Mouse (Mus musculus) right cerebral cortex, postnatal 10 days (tissue): ENCODE measurements around the gene Uba3.

Experiments used
- DNase-seq, 2 experiments: peaks; one replicate each; pipeline ENCODE4 v3.0.0; 2021; ENCODE audit warnings: low spot score in 2 of 2

The Uba3 gene

GRCm38 (mm10) chr6:97205439-97205885, at the start of gene Uba3:
Gene Uba3 (minus strand): TSS chr6:97205647.
- peak; percentile 99 for DNase-seq

DNA sequence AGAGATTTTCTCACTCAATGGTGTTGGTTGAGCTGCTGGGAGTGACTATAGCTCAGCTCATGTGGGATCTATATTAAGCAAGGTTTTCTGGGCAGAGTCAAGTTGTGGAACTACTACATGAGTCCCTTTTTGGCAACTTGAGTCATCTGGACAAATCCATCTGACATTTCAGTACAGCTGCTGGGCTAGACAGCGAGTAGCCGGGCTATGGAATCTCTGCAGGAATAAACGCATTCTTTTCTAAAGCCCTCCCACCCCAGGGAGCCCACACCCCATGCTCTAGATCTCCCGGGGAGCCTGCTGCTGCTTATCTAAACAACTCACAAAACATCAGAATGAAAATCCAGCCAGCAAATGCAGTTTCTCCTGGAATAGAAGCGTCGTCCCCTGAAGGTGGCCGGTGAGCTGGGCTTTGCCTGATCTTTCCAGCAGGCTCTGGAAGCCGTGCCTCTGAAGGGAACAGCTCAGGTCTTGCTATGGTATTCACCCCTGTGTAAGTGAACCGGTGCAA, 47.3 kb upstream of the Uba3 start, which contains the start of gene Lmod3:
Gene Lmod3, minus strand, starts transcription at position 49 of the 511 bp plus-strand sequence.
- DNase-seq: no peak

GRCm38 (mm10) chr6:97252086-97252485, 46.6 kb upstream of the Uba3 start:
- DNase-seq: no peak

DNA sequence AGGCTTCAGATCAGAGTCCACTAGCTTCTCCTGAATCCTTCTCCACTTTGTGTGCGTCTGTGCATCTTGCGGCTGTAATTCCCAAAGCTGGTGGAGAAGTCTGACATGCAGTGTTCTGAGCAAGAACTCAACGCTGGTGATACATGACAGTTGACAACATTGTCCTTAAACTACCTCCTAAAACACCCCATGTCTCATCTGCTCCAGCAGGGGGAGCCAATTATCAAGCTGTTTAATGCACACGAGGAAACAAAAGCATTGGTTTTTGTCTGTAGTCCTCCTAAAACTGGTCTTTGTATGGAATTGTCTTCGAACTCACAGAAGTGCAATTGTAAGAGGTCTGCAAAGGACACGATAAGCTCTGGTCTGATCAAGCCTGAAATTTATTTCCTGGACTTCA, 45.5 kb upstream of the Uba3 start:
- peak; percentile 49 to 64 for DNase-seq

GRCm38 (mm10) chr6:97245200-97245599, 39.8 kb upstream of the Uba3 start:
- no peak for DNase-seq

DNA sequence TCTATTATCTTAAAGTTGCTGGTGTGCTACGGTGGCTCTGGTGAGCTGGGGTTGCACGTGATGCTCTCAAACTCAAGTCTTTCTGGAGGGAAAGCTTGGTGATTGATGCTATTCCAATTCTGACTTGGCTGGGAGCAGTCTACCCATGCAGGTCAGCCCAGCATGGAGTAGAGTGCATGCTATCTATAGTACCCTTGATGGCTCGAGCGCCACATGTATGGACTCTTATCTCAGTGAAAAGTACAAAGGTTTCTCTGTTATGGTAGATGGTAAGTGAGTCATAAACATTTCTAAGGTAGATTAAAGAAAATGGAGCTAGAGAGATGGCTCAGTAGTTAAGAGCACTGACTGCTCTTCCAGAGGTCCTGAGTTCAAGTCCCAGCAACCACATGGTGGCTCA, 37.1 kb upstream of the Uba3 start:
- no peak for DNase-seq

- no peak for DNase-seq
Measured at GRCm38 (mm10) chr6:97240092-97240491, 34.6 kb upstream of the Uba3 start.

GRCm38 (mm10) chr6:97239360-97239759, 33.9 kb upstream of the Uba3 start:
- DNase-seq: no peak

DNA sequence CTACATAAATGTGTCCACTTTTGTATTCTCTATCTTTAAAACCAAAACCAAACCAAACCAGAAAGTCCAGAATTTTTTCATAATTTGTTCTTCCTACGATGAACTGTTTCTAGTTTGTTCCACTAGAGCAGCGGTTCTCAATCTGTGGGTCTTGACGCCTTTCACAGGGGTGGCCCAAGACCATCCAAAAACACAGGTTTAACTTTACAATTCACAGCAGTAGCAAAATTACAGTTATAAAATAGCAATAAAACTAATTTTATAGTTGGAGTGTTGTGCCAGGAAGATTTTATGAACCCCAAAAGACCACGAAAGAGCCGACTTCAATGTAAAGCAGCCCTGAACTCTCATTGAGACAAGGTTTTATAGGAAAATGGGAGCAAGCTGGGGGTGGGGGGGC, 30.6 kb upstream of the Uba3 start:
- DNase-seq: no peak

DNA sequence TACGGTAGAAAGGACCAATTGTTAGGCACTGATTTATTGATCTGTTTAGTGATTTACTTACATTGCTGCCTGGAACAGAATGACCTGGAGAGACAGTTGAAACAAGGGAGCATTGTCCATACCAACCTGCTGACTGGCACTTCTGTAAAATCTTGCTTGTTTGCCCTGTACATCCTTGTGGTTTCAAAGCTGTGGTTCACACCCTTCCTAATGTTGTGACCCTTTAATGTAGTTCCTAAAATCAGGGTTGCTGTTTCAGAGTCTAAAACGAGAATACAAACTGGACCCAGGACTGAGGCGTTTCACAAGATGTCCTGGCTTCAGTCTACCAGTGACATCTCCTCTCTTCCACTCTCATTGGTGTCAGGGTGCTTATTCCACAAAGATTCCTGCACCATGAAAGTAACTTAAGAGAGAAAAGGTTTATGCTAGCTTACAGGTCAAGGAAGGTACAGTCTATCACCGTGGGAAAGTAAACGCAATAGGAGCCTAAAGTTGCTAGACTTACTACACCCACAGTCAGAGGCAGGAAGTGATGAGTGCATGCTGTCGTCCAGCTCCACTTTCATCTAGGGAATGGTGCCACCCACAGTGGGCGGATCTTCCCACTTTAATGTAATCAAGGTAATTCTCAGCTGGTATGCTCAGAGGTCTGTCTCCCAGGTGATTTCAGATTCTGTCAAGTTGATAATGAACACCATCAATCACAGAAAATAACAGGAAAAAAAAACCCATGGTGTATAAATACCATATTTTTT, 29.6 kb upstream of the Uba3 start:
- no peak for DNase-seq

DNA sequence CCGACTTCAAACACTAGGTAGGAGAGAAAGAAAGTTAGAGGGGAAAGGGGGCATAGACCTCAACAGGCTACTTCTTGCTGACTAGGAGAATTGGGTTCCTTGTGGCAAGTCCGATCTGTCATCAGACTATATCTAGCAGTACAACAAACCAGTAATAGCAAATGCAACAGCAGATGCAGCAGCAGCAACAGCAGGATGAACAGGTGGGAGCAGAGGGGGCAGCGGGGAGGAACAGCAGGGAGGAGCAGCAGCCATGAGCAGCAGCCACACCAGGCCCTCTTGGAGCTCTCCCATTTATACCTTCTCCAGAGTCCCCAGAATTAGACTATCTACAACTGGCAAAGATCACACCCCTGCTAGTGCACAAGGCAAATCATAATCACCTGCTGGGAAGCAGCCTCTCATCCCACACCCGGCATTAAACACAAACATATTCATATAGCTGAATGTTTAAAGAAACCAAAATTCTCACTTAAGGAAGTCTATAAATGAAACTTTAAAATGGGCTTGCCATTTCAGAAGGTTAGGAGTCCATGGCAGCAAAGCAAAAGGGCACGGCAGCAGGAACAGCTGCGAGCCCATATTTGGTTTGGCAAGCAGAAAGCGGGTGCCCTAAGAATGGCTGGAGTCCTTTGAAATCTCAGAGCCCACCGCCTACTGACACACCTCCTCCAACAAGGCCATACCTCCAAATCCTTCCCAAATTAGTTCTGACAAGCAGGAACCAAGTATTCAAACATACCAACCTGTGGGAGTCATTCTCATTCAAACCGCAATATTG, 21.8 kb upstream of the Uba3 start:
- no peak for DNase-seq

DNA sequence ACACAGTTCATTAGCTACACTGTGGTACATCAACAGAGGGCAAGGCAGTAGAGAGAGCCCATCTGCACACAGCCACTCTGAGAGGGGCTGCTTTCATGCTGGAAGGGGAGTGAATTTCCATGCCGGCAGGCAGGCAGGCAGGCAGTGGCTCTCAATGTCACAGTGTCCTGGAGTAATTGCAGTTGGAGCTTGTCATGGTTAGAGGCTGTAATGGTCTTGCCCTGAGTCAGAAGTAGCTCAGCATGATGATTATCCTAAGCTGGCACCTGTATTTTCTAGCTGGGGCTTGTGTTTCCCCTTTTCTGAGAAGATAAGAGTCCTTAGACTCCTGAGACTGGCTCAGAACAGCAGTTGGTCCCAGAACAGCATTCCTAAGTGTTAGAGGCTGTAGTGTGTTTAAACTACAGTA, 20.6 kb upstream of the Uba3 start:
- no peak for DNase-seq

GRCm38 (mm10) chr6:97224505-97224904, 19.1 kb upstream of the Uba3 start:
- DNase-seq: no peak

- DNase-seq: no peak
Measured at GRCm38 (mm10) chr6:97223566-97223965, 18.1 kb upstream of the Uba3 start.

DNA sequence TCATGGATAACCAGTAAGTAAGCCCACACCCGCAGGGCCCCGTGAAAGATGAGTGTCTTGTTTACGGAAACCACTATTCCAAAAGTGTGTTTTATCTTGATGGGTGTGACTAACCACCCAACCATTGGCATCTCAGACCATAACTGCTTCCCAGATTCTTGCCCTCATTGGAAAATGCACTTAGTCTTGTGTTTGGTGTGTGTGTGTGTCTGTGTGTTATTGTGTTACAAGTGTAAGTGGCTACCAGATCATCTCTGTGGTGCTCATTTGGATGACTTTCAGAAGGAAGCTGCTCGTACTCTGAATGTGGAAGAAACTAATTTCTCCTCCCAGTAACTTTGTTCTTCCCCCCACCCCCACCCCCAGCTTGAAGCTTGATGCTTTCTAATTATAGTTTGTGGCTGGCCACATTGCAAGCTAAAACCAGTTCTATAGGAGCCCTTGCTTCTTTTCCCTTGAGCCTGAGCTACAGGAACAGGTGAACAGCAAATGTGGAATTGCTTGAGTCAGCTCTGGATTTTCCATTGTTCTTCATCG, 17.6 kb upstream of the Uba3 start:
- no peak for DNase-seq

- no peak for DNase-seq
Measured at GRCm38 (mm10) chr6:97222321-97222720, 16.9 kb upstream of the Uba3 start.

DNA sequence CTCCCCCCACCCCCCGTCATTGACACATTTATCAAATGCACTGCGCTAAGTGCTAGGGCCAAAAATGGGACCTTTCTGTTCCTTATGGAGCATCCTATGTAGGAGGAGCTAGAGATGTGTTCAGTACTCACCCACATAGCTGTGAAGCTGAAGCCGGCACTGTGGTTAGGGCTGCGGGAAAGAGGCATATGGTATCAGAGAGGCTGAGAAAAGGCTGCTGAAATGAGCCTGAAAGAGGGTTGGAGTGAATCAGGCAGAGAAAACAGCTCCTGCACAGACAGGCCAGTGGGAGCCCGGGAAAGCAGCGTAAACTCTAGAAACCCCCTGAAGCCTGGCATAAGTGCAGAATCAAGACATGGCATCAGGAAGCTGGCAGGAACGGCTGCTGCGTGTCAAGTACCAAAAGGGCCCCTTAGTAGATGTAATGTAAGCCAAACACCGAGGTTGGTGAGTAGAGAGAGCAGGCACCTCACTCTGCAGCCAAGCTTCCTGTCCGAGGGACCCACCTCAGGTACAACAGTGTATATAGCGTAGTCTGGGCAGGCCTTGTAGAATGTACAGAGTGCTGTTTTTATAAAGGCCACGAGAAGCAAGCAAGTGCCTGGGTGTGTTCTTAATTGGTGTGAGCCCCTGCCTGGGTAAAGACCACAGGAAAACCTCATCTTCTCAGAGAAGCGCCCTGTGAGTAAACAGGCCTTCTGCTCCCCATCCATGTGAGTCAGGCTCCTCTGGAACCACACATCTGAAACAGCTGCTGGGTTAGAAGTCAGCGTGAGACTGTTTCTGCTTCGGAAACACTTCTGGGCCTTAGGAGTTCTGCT, 16.0 kb upstream of the Uba3 start:
- DNase-seq: peak; percentile 71 to 76

DNA sequence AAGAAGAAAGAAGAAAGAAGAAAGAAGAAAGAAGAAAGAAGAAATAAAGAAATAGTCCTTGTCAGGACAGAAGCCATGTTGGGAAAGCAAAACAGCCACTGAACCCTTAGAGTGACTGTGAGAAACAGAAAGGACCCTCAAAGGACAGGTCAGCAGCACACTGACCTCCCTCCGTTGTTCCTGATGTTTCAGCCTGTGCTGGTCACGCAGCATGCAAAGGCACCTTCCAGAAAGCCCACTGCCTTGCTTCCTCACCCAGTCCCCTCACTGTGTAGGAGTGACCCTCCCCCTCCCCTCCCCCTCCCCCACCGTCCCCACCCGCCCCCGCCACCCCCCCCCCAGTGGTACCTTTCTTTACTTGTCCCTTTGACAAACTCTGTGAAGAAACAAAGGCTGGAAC, 15.2 kb upstream of the Uba3 start:
- no peak for DNase-seq

GRCm38 (mm10) chr6:97216154-97216821, 10.8 kb upstream of the Uba3 start:
- DNase-seq: no peak

GRCm38 (mm10) chr6:97211981-97212380, 6.5 kb upstream of the Uba3 start:
- peak; percentile 71 to 77 for DNase-seq

GRCm38 (mm10) chr6:97210962-97211601, 5.6 kb upstream of the Uba3 start:
- no peak for DNase-seq
